Mouse (Mus musculus) brain, embryonic 18.5 days (tissue): ENCODE measurements around the gene Bola2.

Source experiments
- DNase-seq: peaks from one replicate; pipeline ENCODE4 v3.0.0-alpha.2; 2012; ENCODE audit warnings: low read depth, low spot score

The Bola2 gene

GRCm38 (mm10) chr7:126689021-126689420, 6.2 kb upstream of the Bola2 start:
- no peak for DNase-seq

- no peak for DNase-seq
Observed at GRCm38 (mm10) chr7:126690737-126691136, 4.5 kb upstream of the Bola2 start.

GRCm38 (mm10) chr7:126691676-126692075, 3.5 kb upstream of the Bola2 start:
- DNase-seq = no peak

GRCm38 (mm10) chr7:126692426-126692825, 2.8 kb upstream of the Bola2 start:
- no peak for DNase-seq

- no peak for DNase-seq
Observed at GRCm38 (mm10) chr7:126693256-126693655, 1.9 kb upstream of the Bola2 start.

GRCm38 (mm10) chr7:126693781-126694180, 1.4 kb upstream of the Bola2 start:
- no peak for DNase-seq

- no peak for DNase-seq
Observed at GRCm38 (mm10) chr7:126694441-126695051, 655 bp upstream of the Bola2 start.

- DNase-seq = peak; percentile 95
Observed at GRCm38 (mm10) chr7:126695631-126696207, 518 bp downstream of the Bola2 start, which contains the start of gene Slx1b. Gene Slx1b (minus strand): TSS chr7:126695784.

GRCm38 (mm10) chr7:126696303-126696702, 1.1 kb downstream of the Bola2 start:
- no peak for DNase-seq

GRCm38 (mm10) chr7:126696886-126697285, 1.7 kb downstream of the Bola2 start:
- DNase-seq = no peak

- DNase-seq = no peak
Observed at GRCm38 (mm10) chr7:126697838-126698237, 2.6 kb downstream of the Bola2 start.

GRCm38 (mm10) chr7:126700063-126701015, 5.1 kb downstream of the Bola2 start:
- DNase-seq = no peak

GRCm38 (mm10) chr7:126701070-126701469, 5.9 kb downstream of the Bola2 start:
- DNase-seq = no peak

- DNase-seq = no peak
Observed at GRCm38 (mm10) chr7:126701559-126702357, 6.6 kb downstream of the Bola2 start.

- no peak for DNase-seq
Observed at GRCm38 (mm10) chr7:126702358-126702757, 7.2 kb downstream of the Bola2 start.

- DNase-seq = no peak
Observed at GRCm38 (mm10) chr7:126702861-126703756, 7.9 kb downstream of the Bola2 start.

GRCm38 (mm10) chr7:126703757-126704077, 8.5 kb downstream of the Bola2 start:
- no peak for DNase-seq

GRCm38 (mm10) chr7:126704121-126704980, 9.2 kb downstream of the Bola2 start:
- peak; percentile 69 for DNase-seq

GRCm38 (mm10) chr7:126707442-126708174, 12.4 kb downstream of the Bola2 start, which contains the start of gene Coro1a:
Gene Coro1a (minus strand): TSS chr7:126707787.
- no peak for DNase-seq
